Mouse (Mus musculus): ENCODE measurements around the gene Hunk.

DNA sequence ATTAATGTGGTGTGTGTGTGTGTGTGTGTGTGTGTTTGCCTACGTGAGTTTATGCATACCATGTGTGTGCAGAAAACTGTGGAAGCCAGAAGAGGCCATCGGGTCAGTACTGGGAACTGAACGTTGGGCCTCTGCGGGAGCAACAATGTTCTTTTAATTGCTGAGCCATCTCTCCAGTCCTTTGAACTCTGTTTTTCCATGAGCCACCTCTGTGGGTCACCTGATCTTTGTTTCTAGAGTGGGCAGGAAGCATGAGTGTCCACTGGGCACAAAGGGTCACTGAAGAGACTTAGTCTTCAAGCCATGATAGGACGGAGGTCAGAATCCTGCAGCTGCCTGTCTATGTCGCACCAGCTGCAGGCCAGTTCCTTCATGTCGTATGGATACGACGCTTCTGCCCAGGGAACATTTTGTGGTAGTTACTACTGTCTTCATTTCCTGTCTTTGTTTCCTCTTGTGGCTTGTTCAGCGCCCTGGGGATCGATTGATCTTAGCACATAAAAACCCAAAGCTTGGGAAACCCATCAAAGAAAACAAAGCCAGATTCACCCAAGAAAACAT lies 10.3 kb downstream of the Hunk start:
- TF ChIP-seq CTCF (IDR thresholded peaks at IDR 0.05; ENCODE audit: low read depth, low read length): no peak
- TF ChIP-seq POLR2A (IDR thresholded peaks at IDR 0.05; ENCODE audit: extremely low read depth, insufficient read depth, low read length): no peak

Data from liver, adult 2 months (tissue).